Comparison of ENCODE assay signal across 8 mouse cellular contexts in the genomic region with DNA sequence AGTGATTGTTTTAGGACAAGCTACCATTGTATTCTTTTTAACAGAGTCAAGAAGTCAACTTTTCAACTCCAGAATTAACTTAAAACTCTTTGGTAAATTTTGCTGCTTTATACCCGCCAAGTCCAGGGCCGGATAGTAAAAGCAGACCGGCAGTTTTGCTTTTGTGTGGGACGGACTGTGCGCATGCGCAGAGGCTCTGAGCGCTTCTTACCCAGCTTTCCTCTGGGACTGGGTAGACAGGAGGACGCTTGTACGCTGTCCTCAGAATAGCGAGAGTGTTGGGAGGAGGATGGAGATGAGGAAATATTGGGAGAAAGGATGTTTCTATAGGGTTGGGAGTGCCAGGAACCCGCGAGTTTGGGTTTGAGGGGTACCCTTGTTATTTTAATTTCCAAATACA.
A peak's percentile ranks its signal among the peaks of the same experiment; 100 is the strongest.
DNase-seq lines count a peak whose midpoint lies in the region; ATAC-seq and TF ChIP-seq lines count a peak whose summit lies in the region.

No protein-coding gene starts in this region.

- H3K27me3 ChIP-seq in forebrain, embryonic 15.5 days: peaks cover 30% of the 10 kb centered on the region; the same call in 1 of the 2 replicates
- H3K27me3 ChIP-seq in liver, embryonic 14.5 days (ENCODE audit: control insufficient read depth, insufficient read depth, low read length): peaks cover 12% of the 10 kb centered on the region
- peaks cover 10% of the 10 kb centered on the region; the same call in 1 of the 2 replicates for H3K27me3 ChIP-seq in neural tube, embryonic 12.5 days (replicated peaks)

- H3K36me3 ChIP-seq in forebrain, embryonic 15.5 days: no peaks in the 10 kb centered on the region
- H3K36me3 ChIP-seq in liver, embryonic 14.5 days (replicated peaks; ENCODE audit: control insufficient read depth, insufficient read depth, low read depth): no peaks in the 10 kb centered on the region
- no peaks in the 10 kb centered on the region for H3K36me3 ChIP-seq in neural tube, embryonic 12.5 days

- WGBS in forebrain, embryonic 15.5 days: 6% methylated on average over 12 of the region's 12 CpGs
- 40% methylated on average over 12 of the region's 12 CpGs for WGBS in large intestine, adult 2 months
- 43% methylated on average over 12 of the region's 12 CpGs for WGBS in liver, embryonic 14.5 days (ENCODE audit: insufficient replicate concordance)
- 14% methylated on average over 12 of the region's 12 CpGs for WGBS in neural tube, embryonic 12.5 days

- peaks cover 23% of the 10 kb centered on the region for H3K4me1 ChIP-seq in forebrain, embryonic 15.5 days
- H3K4me1 ChIP-seq in liver, embryonic 14.5 days (replicated peaks; ENCODE audit: control insufficient read depth in 2 of 2, insufficient read depth in 2 of 2, low read length in 1 of 2): peaks cover 0 to 8% of the 10 kb centered on the region in 2 experiments; a peak in 2 of 4 replicates
- peaks cover 30% of the 10 kb centered on the region for H3K4me1 ChIP-seq in neural tube, embryonic 12.5 days

- H3K4me3 ChIP-seq in forebrain, embryonic 15.5 days: peak overlapping the region; percentile 31
- H3K4me3 ChIP-seq in liver, embryonic 14.5 days (ENCODE audit: insufficient read depth in 1 of 2, low read depth in 2 of 2, low read length in 2 of 2): no peak overlapping the region
- H3K4me3 ChIP-seq in neural tube, embryonic 12.5 days: no peak overlapping the region

- no peaks in the 10 kb centered on the region for H3K9me3 ChIP-seq in forebrain, embryonic 15.5 days
- H3K9me3 ChIP-seq in liver, embryonic 14.5 days (ENCODE audit: control insufficient read depth, low read length): no peaks in the 10 kb centered on the region
- no peaks in the 10 kb centered on the region for H3K9me3 ChIP-seq in neural tube, embryonic 12.5 days

- H3K27ac ChIP-seq in forebrain, embryonic 15.5 days (replicated peaks): no peak overlapping the region
- H3K27ac ChIP-seq in liver, embryonic 14.5 days: no peak overlapping the region
- no peak overlapping the region for H3K27ac ChIP-seq in neural tube, embryonic 12.5 days

- H3K4me2 ChIP-seq in forebrain, embryonic 15.5 days (replicated peaks): peak overlapping the region; percentile 54
- H3K4me2 ChIP-seq in liver, embryonic 14.5 days (ENCODE audit: low read depth): peak overlapping the region; percentile 31
- H3K4me2 ChIP-seq in neural tube, embryonic 12.5 days (replicated peaks): peak overlapping the region; percentile 52

- intact Hi-C loops in heart, postnatal 14 days (cut with DNase I): no loop called here

- no peak for TF ChIP-seq CTCF in liver, embryonic 14.5 days (IDR thresholded peaks at IDR 0.05; ENCODE audit: low read depth)

- ATAC-seq in forebrain, embryonic 15.5 days (replicated peaks): peak; percentile 64; the same call in 1 of the 2 replicates
- no peak for ATAC-seq in liver, embryonic 14.5 days (ENCODE audit: insufficient read depth)
- ATAC-seq in neural tube, embryonic 12.5 days (ENCODE audit: low FRiP score, low read depth): peak; percentile 68; the same call in 1 of the 2 replicates

- TF ChIP-seq EP300 in liver, embryonic 14.5 days (IDR thresholded peaks at IDR 0.05; ENCODE audit: low read depth): no peak

- peak; percentile 33 to 54 for DNase-seq in urinary bladder, adult 18-20 months (ENCODE audit: low spot score in 2 of 2)
- DNase-seq in urinary bladder, postnatal 10 days (ENCODE audit: low spot score): no peak
- peak; percentile 78 to 84 for DNase-seq in heart, postnatal 14 days
- peak; percentile 13 for DNase-seq in large intestine, adult 2 months (ENCODE audit: low read depth, low spot score)
- DNase-seq in liver, embryonic 14.5 days (ENCODE audit: low read depth in 3 of 3, low spot score in 3 of 3): no peak
- DNase-seq in telencephalon, adult 2 months (ENCODE audit: low read depth, low spot score): peak; percentile 49

- 0 out of 2 replicates have a peak overlapping the region, but pooled peaks have one; percentile 20 for H3K9ac ChIP-seq in forebrain, embryonic 15.5 days (replicated peaks)
- no peak overlapping the region for H3K9ac ChIP-seq in liver, embryonic 14.5 days (replicated peaks)
- H3K9ac ChIP-seq in neural tube, embryonic 12.5 days: no peak overlapping the region

Comparison
In these comparisons a context has a peak if more than half of its experiments do, and no peak if none do; other contexts are left out.
1. DNase-seq: peak in urinary bladder, adult 18-20 months (2 of 2), heart, postnatal 14 days (2 of 2), large intestine, adult 2 months (single experiment) and telencephalon, adult 2 months (single experiment); none in urinary bladder, postnatal 10 days (single experiment) and liver, embryonic 14.5 days (0 of 3).
2. Peak in every context shown above with its lines, with median percentiles within 50 percentile points of each other: H3K4me2 ChIP-seq.